Mouse (Mus musculus): ENCODE measurements around the gene Krt36.

Gene Krt36

DNA sequence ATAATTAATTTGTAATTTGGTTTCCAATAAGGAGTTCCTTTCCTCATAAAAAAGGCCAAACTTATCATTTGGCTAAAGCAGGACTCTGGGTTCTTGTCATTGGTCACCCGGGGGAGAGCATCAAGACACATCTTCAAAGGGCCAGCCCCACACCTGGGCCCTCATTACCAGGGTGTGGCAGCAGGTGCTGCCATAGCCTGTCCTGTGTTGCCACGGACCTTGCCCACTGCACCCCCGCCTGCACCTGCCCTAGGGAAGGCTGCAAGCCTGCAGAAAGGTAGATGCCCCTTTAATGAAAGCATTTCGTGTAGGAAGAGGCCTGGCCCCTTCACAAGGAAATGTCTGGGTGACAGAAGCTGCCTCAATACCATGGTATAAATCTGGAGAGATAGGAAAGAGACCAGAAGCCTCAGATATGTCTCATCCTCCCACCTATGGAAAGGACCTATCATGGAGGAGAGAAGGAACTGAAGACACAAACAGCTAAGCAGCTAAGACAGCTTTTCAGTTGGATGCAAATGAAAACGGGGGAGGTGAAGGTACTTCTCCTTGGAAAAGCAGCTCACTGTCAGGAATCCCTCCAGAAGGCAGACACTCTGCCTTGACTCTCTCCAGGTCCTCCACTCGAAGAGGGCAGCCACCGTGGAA, 16.9 kb downstream of the Krt36 start:
- no peak for DNase-seq (ENCODE audit: low read depth, low spot score)

GRCm38 (mm10) chr11:100087861-100088260, 17.6 kb downstream of the Krt36 start, which contains the start of gene Krt32:
TSS of gene Krt32 (minus strand) at chr11:100088226.
- DNase-seq (ENCODE audit: low read depth, low spot score), result no peak

- DNase-seq (ENCODE audit: low read depth, low spot score), result no peak
Observed at GRCm38 (mm10) chr11:100073873-100074272, 31.6 kb downstream of the Krt36 start.

DNA sequence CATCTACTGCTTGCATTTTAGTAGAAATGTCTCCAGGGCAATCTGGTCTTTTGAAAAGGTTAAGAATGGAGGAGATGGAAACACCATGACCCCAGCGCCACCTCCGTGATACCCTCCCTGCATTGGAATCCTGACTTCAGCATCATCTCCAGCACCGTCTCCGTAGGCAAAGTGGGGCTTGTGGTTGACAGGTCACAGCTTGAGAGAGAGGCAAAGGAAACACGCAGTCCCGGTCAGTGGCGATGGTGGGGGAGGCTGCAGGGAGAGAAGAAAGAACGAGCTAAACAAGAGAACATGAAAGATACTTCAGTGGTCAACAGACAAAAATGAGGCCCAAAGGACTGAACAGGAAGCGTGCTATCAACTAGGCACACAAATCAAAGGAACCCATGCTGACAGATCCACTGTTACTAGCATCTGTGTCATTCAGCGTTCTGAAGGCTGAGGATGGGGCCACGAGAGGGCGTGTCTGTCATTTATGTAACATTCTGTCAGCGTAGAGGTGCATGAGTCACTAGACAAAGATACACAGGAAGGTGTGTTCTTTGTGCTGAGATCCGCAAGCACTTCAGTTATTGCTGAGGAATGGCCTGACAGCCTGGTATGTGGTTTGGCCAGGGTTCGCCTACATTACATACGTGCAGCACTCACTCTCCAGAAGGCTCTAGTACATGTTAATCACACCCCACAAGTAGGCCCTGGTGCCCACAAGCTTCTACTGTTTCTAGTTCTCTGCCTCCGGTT, 38.0 kb downstream of the Krt36 start:
- DNase-seq (ENCODE audit: low read depth, low spot score), result no peak

DNA sequence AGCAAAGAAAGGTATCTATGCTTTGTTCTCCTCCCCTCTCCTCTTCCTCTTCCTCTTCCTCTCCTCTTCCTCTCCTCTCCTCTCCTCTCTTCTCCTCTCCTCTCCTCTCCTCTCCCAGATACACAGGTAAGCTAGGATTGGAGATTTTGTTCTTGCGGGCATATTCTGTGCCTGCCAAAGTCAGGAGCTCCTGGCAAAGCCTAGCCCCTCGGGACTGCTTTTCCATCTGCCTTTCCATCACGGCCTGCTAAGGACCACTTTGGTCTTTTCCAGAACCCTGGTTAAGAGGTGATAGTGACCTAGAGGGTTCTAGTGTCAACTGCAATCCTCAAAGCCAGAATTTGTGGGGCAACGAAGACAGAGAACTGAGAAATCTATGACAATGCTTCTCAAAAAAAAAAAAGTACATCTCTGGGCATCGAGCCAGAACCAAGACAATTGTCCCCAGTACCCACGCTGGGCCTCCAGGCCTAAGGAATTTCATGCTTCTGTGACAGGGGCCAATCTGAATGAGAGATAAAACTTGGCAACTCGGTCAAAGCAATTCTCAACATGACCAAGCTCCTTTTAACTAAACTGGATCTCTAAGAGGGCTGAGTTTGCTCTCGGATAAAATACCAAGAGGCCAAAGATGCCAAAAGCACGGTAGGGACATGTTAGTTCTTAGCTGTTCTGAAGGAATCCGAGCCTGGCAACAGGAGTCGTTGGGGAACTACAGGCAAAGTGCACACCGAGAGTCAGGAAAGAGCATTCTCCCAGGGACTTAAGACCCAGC, 39.0 kb downstream of the Krt36 start:
- no peak for DNase-seq (ENCODE audit: low read depth, low spot score)

GRCm38 (mm10) chr11:100058875-100059274, 46.6 kb downstream of the Krt36 start:
- no peak for DNase-seq (ENCODE audit: low read depth, low spot score)

GRCm38 (mm10) chr11:100055686-100056655, 49.5 kb downstream of the Krt36 start:
- no peak for DNase-seq (ENCODE audit: low read depth, low spot score)
